ENCODE assay signal across 10 mouse cellular contexts in the genomic region with DNA sequence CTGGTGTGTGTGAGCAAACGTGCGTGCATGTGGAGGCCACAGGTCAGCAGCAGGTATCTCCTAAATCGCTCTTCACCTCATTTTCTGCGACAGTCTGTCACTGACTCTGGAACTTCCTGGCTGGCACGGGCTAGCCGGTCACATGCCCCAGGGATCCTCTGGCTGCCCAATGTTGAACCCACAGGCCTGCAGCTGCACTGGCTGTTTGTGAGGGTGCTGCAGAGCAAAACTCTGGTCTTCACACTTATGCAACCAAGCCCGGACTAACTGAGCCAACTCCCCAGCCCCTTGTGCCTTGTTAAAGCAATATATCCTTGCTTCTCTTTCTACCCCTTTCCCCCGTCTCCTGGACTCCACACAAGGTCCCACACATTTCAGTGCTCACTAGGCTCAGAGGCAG. TPM values are rescaled to one million over a fixed set of nuclear protein-coding genes. Genes with fewer than 3 reads are reported as not detected.
A peak's percentile ranks its signal among the peaks of the same experiment; 100 is the strongest.
DNase-seq lines count a peak whose midpoint lies in the region; ATAC-seq lines count a peak whose summit lies in the region.
"Had no signal": no experiment of that assay in that cellular context is flagged by ENCODE, and none has a peak within 500 bp of the region (broad histone marks: within the 10 kb centered on the region; RNA-seq: fewer than 3 reads in every experiment).

No protein-coding gene starts in this region.

- DNase-seq in adrenal gland, adult 2 months: peak; percentile 52
- DNase-seq in adrenal gland, adult 18-20 months (ENCODE audit: low spot score in 2 of 2): no peak
- DNase-seq in spleen, adult 18-20 months: peak; percentile 8 to 11
- DNase-seq in spleen, adult 12 weeks (ENCODE audit: low spot score): no peak
- peak; percentile 67 for DNase-seq in heart, postnatal 4 days
- DNase-seq in T-cell, adult 2 months (ENCODE audit: low spot score): no peak

- H3K36me3 ChIP-seq in forebrain, embryonic 13.5 days (ENCODE audit: poor library complexity, severe bottlenecking): no peaks in the 10 kb centered on the region

- H3K27ac ChIP-seq in forebrain, embryonic 13.5 days: no peak overlapping the region

- H3K4me1 ChIP-seq in forebrain, embryonic 13.5 days: peaks cover 55% of the 10 kb centered on the region

- 88% methylated on average over 8 of the region's 8 CpGs for WGBS in forebrain, embryonic 13.5 days

- H3K4me3 ChIP-seq in forebrain, embryonic 13.5 days: no peak overlapping the region

- H3K9ac ChIP-seq in forebrain, embryonic 13.5 days: no peak overlapping the region

- peak; percentile 34 for ATAC-seq in megakaryocyte, adult 5-6 weeks (ENCODE audit: poor library complexity, severe bottlenecking)
- ATAC-seq in forebrain, embryonic 13.5 days: no peak

- no peak overlapping the region for H3K4me2 ChIP-seq in forebrain, embryonic 13.5 days

- no peaks in the 10 kb centered on the region for H3K9me3 ChIP-seq in forebrain, embryonic 13.5 days (replicated peaks)

- H3K27me3 ChIP-seq in forebrain, embryonic 13.5 days: no peaks in the 10 kb centered on the region

RNA-seq across cellular contexts. Expression of gene Cttnbp2nl, which starts 5.3 kb away (rescaled TPM):
- total RNA-seq in adrenal gland, adult 2 months (2021): 10 to 100 TPM; 17.3 to 23.7 TPM
- 2.1 and 2.8 TPM in 2 replicates for polyA plus RNA-seq in adrenal gland, adult 2 months (2012; rRNA removed)
- 10 to 100 TPM; 18.8 to 27.5 TPM for total RNA-seq in adrenal gland, adult 18-20 months (2021)
- total RNA-seq in heart, postnatal 4 days (2021): 10 to 100 TPM; 35.3 to 36.3 TPM
- 0.58 and 1.5 TPM in 2 replicates for total RNA-seq in megakaryocyte, adult 5-6 weeks (2015)
- 0.77 and 1.4 TPM in 2 replicates for total RNA-seq in megakaryocyte, adult 5-6 weeks (2017)
- 53.2 and 54.9 TPM in 2 replicates for polyA plus RNA-seq in forebrain, embryonic 13.5 days (2015; fragmentation: Nextera tagmentation; extraction: Ambion mirVana)

RNA-seq across cellular contexts. Expression of gene 4930564D02Rik, which starts 19.0 kb away (rescaled TPM):
- not detected for total RNA-seq in adrenal gland, adult 2 months (2021)
- not detected in 2 replicates for polyA plus RNA-seq in adrenal gland, adult 2 months (2012; rRNA removed)
- not detected for total RNA-seq in adrenal gland, adult 18-20 months (2021)
- total RNA-seq in heart, postnatal 4 days (2021): not detected
- not detected in 2 replicates for total RNA-seq in megakaryocyte, adult 5-6 weeks (2015)
- total RNA-seq in megakaryocyte, adult 5-6 weeks (2017): not detected in 2 replicates
- polyA plus RNA-seq in forebrain, embryonic 13.5 days (2015; fragmentation: Nextera tagmentation; extraction: Ambion mirVana): not detected in 2 replicates
- polyA plus RNA-seq: intestine, embryonic 14.5 days; neural tube, embryonic 14.5 days had no signal

Comparison
In these comparisons a context has a peak if more than half of its experiments do, and no peak if none do; other contexts are left out.
1. DNase-seq: peak in adrenal gland, adult 2 months (single experiment), spleen, adult 18-20 months (2 of 2) and heart, postnatal 4 days (single experiment); none in adrenal gland, adult 18-20 months (0 of 2), spleen, adult 12 weeks (single experiment) and T-cell, adult 2 months (single experiment).
2. RNA of gene Cttnbp2nl, which starts 5.3 kb away (total RNA-seq): 35.3 to 36.3 TPM in heart, postnatal 4 days, 18.8 to 27.5 TPM in adrenal gland, adult 18-20 months and 17.3 to 23.7 TPM in adrenal gland, adult 2 months; 0.58 to 1.5 TPM in megakaryocyte, adult 5-6 weeks; every median in the first group is over 4 times any median in the second.